Mouse (Mus musculus) myocyte (in vitro differentiated cells): Measurements from ENCODE around the gene Ddrgk1.

Experiments
- CEBPB ChIP-seq: IDR thresholded peaks from 2 replicates; pipeline ENCODE4 v1.6.1; 2011; ENCODE audit warnings: mild to moderate bottlenecking, moderate library complexity; ENCODE audit not compliant: poor library complexity, insufficient read depth, severe bottlenecking
- E2F4 ChIP-seq: IDR thresholded peaks from one replicate; pipeline ENCODE4 v1.6.1; 2011; ENCODE audit warnings: mild to moderate bottlenecking, control low read depth, moderate library complexity; ENCODE audit not compliant: insufficient read depth
- MAX ChIP-seq: IDR thresholded peaks from one replicate; pipeline ENCODE4 v1.6.1; 2011; ENCODE audit warnings: low read depth, mild to moderate bottlenecking, control low read depth
- MYOD1 ChIP-seq, 3 experiments: IDR thresholded peaks; one replicate each; pipeline ENCODE4 v1.6.1; 2011; ENCODE audit warnings: control low read depth in 2 of 3, low read depth in 2 of 3, mild to moderate bottlenecking in 2 of 3, moderate library complexity in 1 of 3; ENCODE audit not compliant: insufficient read length in 2 of 3, control insufficient read depth in 1 of 3
- MYOG ChIP-seq, 3 experiments: IDR thresholded peaks; one replicate each; pipeline ENCODE4 v1.6.1; 2011; ENCODE audit warnings: control low read depth in 2 of 3, low read depth in 2 of 3, mild to moderate bottlenecking in 2 of 3; ENCODE audit not compliant: insufficient read length in 2 of 3, control insufficient read depth in 1 of 3, insufficient read depth in 1 of 3
- POLR2A ChIP-seq: IDR thresholded peaks from one replicate; pipeline ENCODE4 v1.6.1; 2011; ENCODE audit warnings: low read depth, mild to moderate bottlenecking, control low read depth, moderate library complexity; ENCODE audit not compliant: insufficient read length
- POLR2AphosphoS2 ChIP-seq: IDR thresholded peaks from one replicate; pipeline ENCODE4 v1.6.1; 2011; ENCODE audit warnings: low read depth, control low read depth; ENCODE audit not compliant: insufficient read length
- REST ChIP-seq: IDR thresholded peaks from one replicate; pipeline ENCODE4 v1.6.1; 2011; ENCODE audit warnings: mild to moderate bottlenecking, control low read depth, moderate library complexity; ENCODE audit not compliant: insufficient read depth, insufficient read length
- SRF ChIP-seq: IDR thresholded peaks from one replicate; pipeline ENCODE4 v1.6.1; 2011; ENCODE audit warnings: low read depth; ENCODE audit not compliant: control insufficient read depth, insufficient read length
- TCF12 ChIP-seq: IDR thresholded peaks from one replicate; pipeline ENCODE4 v1.6.1; 2011; ENCODE audit warnings: mild to moderate bottlenecking, control low read depth; ENCODE audit not compliant: poor library complexity, insufficient read depth, severe bottlenecking
- TCF3 ChIP-seq: IDR thresholded peaks from one replicate; pipeline ENCODE4 v1.6.1; 2011; ENCODE audit warnings: low read depth, control low read depth; ENCODE audit not compliant: insufficient read length
- USF1 ChIP-seq: IDR thresholded peaks from one replicate; pipeline ENCODE4 v1.6.1; 2011; ENCODE audit warnings: low read depth, mild to moderate bottlenecking, control low read depth, moderate library complexity

DNA sequence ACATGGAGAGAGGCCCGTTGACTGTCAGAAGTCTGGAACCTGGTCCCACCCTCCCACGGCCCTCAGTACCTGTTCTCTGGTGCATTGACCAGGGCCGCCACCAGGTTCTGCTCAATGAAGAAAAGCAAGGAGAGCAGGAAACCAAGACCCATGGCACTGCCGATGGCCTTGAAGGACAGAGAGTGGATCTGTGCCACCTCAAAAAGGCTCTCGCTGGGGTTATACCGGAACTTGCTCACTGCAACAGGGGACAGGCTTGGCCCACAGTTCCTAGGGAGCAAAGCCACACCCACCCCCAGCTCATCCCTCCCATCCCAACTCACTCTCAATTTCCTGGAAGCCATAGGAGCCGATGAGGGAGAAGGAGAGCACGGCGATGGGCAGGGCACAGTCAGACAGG, 21.0 kb upstream of the Ddrgk1 start:
- TF ChIP-seq POLR2A, result no peak
- no peak for TF ChIP-seq CEBPB
- no peak for TF ChIP-seq MAX
- TF ChIP-seq USF1, result no peak
- TF ChIP-seq POLR2AphosphoS2, result no peak
- TF ChIP-seq E2F4, result no peak
- no peak for TF ChIP-seq SRF
- no peak for TF ChIP-seq TCF12
- no peak for TF ChIP-seq TCF3
- TF ChIP-seq MYOD1 (IDR thresholded peaks at IDR 0.05; ENCODE audit: control insufficient read depth in 1 of 3, insufficient read length in 2 of 3, low read depth in 2 of 3), result no peak
- TF ChIP-seq REST, result no peak
- no peak for TF ChIP-seq MYOG (IDR thresholded peaks at IDR 0.05; ENCODE audit: control insufficient read depth in 1 of 3, insufficient read depth in 1 of 3, insufficient read length in 2 of 3, low read depth in 2 of 3)
